Mouse (Mus musculus) ES-Bruce4 (cell line): Measurements from ENCODE around the gene Mapk7. TPM values are rescaled to one million over a fixed set of nuclear protein-coding genes. Genes with fewer than 3 reads are reported as not detected.

Experiments used
- H3K27ac ChIP-seq: 2 replicates; pipeline ENCODE4 v1.5.1; 2012; ENCODE audit warnings: low read length, inconsistent platforms; ENCODE audit not compliant: insufficient read depth
- H3K27me3 ChIP-seq: 2 replicates; pipeline ENCODE4 v1.6.1; 2012; ENCODE audit warnings: mild to moderate bottlenecking, low read length, inconsistent platforms; ENCODE audit not compliant: control insufficient read depth, poor library complexity, insufficient read depth, severe bottlenecking
- H3K36me3 ChIP-seq: 2 replicates; pipeline ENCODE4 v1.6.1; 2012; ENCODE audit warnings: inconsistent platforms, mild to moderate bottlenecking, low read length, moderate library complexity; ENCODE audit not compliant: control insufficient read depth, poor library complexity, insufficient read depth, severe bottlenecking
- H3K4me1 ChIP-seq: one replicate; pipeline ENCODE4 v1.8.1; 2011; ENCODE audit warnings: low read length; ENCODE audit not compliant: control insufficient read depth, insufficient read depth
- H3K4me3 ChIP-seq: 2 replicates; pipeline ENCODE4 v1.5.1; 2011; ENCODE audit warnings: low read depth, mild to moderate bottlenecking, low read length
- H3K9ac ChIP-seq: 2 replicates; pipeline ENCODE4 v1.6.1; 2012; ENCODE audit warnings: low read depth, mild to moderate bottlenecking, inconsistent platforms; ENCODE audit not compliant: poor library complexity, severe bottlenecking
- H3K9me3 ChIP-seq: replicated peaks from 2 replicates; pipeline ENCODE4 v1.6.1; 2012; ENCODE audit warnings: mild to moderate bottlenecking, low read length, inconsistent platforms; ENCODE audit not compliant: control insufficient read depth, poor library complexity, insufficient read depth, severe bottlenecking
- CTCF ChIP-seq: IDR thresholded peaks from one replicate; pipeline ENCODE4 v1.8.1; 2011; ENCODE audit warnings: low read depth, low read length
- EP300 ChIP-seq: IDR thresholded peaks from 2 replicates; pipeline ENCODE4 v1.6.1; 2011; ENCODE audit warnings: low read depth, low read length; ENCODE audit not compliant: insufficient read depth
- POLR2A ChIP-seq: IDR thresholded peaks from one replicate; pipeline ENCODE4 v1.8.1; 2011; ENCODE audit warnings: low read length; ENCODE audit not compliant: insufficient read depth
- polyA plus RNA-seq: library from polyadenylated mRNA; stranded (reverse); fragments of >200 nt; gene quantifications from 2 replicates; pipeline ENCODE4 v1.2.4, GENCODE M21; 2011; ENCODE audit warnings: low read depth; ENCODE audit not compliant: missing spikeins, insufficient read depth, insufficient read length

Gene Mapk7
- polyA plus RNA-seq, 1 experiment: 33.3 TPM

- Histone ChIP-seq H3K4me3 (no peak overlapping the region), H3K36me3 (no peaks in the 10 kb centered on the region), H3K27ac (no peak overlapping the region), H3K9me3 (no peaks in the 10 kb centered on the region), H3K9ac (no peak overlapping the region; the same call in 1 of the 2 replicates), H3K4me1 (peaks cover 3% of the 10 kb centered on the region), H3K27me3 (no peaks in the 10 kb centered on the region)
- TF ChIP-seq EP300 (no peak), POLR2A (no peak), CTCF (no peak)
These were observed 17.3 kb downstream of the Mapk7 start for GRCm38 (mm10) chr11:61476786-61477382.

- Histone ChIP-seq H3K9ac (no peak overlapping the region), H3K27ac (no peak overlapping the region), H3K9me3 (no peaks in the 10 kb centered on the region), H3K4me3 (no peak overlapping the region), H3K36me3 (no peaks in the 10 kb centered on the region), H3K4me1 (peaks cover 3% of the 10 kb centered on the region), H3K27me3 (no peaks in the 10 kb centered on the region)
- no peak for TF ChIP-seq POLR2A
- TF ChIP-seq CTCF: no peak
- TF ChIP-seq EP300: no peak
These were observed 20.6 kb downstream of the Mapk7 start for GRCm38 (mm10) chr11:61473630-61474029.

DNA sequence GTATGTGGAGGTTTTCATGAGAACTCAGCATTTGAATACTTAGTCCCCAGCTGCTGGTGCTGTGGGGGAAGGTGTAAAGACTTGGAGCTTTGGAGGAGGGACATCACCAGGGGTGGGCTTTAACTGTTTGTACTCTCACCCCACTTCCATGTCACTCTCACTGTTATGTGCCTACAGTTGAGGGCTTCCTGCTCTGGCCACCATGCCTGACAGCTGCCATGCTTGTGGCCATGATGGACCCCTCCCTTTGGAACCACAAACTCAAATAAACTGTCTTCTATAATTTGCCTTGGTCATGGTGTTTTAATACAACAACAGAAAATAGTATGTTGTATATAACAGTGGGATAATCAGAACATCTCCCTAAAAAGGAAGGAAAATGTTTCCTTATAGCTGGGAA lies 23.3 kb downstream of the Mapk7 start:
- H3K9me3 ChIP-seq: no peaks in the 10 kb centered on the region; the same call in 1 of the 2 replicates
- no peak overlapping the region for H3K9ac ChIP-seq
- H3K4me3 ChIP-seq: no peak overlapping the region
- H3K27me3 ChIP-seq: no peaks in the 10 kb centered on the region
- TF ChIP-seq EP300: no peak
- TF ChIP-seq POLR2A: no peak
- TF ChIP-seq CTCF: no peak
- H3K4me1 ChIP-seq: no peaks in the 10 kb centered on the region
- no peak overlapping the region for H3K27ac ChIP-seq
- H3K36me3 ChIP-seq: no peaks in the 10 kb centered on the region

GRCm38 (mm10) chr11:61469317-61469917 lies 24.8 kb downstream of the Mapk7 start:
- Histone ChIP-seq H3K4me1 (no peaks in the 10 kb centered on the region), H3K4me3 (no peak overlapping the region), H3K27me3 (no peaks in the 10 kb centered on the region), H3K9ac (no peak overlapping the region), H3K27ac (no peak overlapping the region), H3K9me3 (no peaks in the 10 kb centered on the region; the same call in 1 of the 2 replicates), H3K36me3 (no peaks in the 10 kb centered on the region)
- TF ChIP-seq EP300 (no peak), POLR2A (no peak), CTCF (no peak)

- Histone ChIP-seq H3K4me3 (no peak overlapping the region), H3K9me3 (no peaks in the 10 kb centered on the region; the same call in 1 of the 2 replicates), H3K4me1 (no peaks in the 10 kb centered on the region), H3K27me3 (no peaks in the 10 kb centered on the region), H3K27ac (no peak overlapping the region), H3K36me3 (no peaks in the 10 kb centered on the region), H3K9ac (no peak overlapping the region)
- TF ChIP-seq EP300 (no peak), CTCF (no peak), POLR2A (no peak)
These were observed 25.7 kb downstream of the Mapk7 start for GRCm38 (mm10) chr11:61468534-61468933.

- Histone ChIP-seq H3K36me3 (no peaks in the 10 kb centered on the region), H3K4me1 (no peaks in the 10 kb centered on the region), H3K27ac (no peak overlapping the region), H3K4me3 (no peak overlapping the region), H3K9ac (no peak overlapping the region), H3K27me3 (no peaks in the 10 kb centered on the region), H3K9me3 (no peaks in the 10 kb centered on the region; the same call in 1 of the 2 replicates)
- TF ChIP-seq POLR2A (no peak), EP300 (no peak), CTCF (no peak)
These were observed 28.8 kb downstream of the Mapk7 start for GRCm38 (mm10) chr11:61465422-61465821.
